Mouse (Mus musculus) left cerebral cortex, adult 11 months (tissue): ENCODE results near the gene Mdga1.

ENCODE experiments used
- DNase-seq: peaks from one replicate; pipeline ENCODE4 v3.0.0; 2022; ENCODE audit warnings: low spot score

The Mdga1 gene

DNA sequence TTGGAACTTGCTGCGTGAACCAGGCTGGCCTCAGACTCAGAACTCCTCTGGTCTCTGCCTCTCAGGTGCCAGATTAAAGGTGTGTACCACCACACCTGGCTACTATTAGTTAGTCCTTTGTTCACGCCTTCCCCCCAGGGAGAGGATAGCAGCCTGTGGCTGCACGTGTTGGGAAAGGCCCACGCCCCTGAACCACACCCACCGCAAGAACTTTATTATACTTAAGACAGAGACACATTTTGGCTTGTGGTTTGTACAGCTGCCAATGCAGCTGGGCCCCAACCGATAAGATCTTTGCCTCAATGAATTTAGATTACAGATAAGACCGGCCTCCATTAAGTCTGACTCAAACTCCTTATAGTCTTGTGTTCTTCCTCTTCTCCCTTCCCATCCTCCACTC, 10.0 kb upstream of the Mdga1 start:
- DNase-seq, result no peak

DNA sequence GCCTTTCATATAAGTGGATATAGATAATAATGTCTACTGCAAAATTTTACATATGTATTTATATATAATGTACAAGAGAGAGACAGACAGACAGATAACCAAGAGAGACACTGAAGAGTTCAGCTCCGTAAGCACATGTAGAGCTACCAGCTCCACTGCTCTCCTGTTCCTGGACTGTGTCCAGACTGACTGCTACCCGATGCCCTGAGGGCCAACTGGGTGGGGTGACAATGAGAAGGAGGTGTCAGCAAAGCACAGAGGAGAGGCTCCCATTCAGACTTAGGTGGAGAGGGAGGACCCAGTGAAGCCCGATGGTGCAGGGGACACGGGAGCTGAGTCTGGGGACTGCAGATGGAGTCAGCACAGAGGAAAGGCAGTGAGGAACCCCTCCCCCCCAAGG, 9.1 kb upstream of the Mdga1 start:
- DNase-seq, result no peak

DNA sequence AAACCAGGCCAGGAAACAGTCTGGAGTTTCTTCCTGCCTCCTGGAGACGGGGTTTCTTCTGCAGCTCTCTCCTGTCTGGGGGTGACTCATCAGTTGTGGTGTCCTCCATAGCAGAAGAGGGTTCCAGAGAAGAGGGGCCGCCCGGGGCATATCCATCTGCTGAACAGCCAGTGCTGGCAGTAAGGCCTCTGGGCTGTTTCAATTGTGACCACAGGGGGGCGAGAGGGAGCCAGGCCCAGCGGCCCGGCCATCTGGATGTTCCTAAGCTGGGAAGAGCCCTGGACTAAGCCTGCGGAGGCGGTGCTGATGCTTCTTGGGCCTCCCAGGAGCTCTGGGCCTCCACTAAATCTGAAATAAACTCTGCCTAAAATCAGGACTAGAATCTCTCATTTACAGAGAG, 5.8 kb upstream of the Mdga1 start:
- peak; percentile 71 for DNase-seq

DNA sequence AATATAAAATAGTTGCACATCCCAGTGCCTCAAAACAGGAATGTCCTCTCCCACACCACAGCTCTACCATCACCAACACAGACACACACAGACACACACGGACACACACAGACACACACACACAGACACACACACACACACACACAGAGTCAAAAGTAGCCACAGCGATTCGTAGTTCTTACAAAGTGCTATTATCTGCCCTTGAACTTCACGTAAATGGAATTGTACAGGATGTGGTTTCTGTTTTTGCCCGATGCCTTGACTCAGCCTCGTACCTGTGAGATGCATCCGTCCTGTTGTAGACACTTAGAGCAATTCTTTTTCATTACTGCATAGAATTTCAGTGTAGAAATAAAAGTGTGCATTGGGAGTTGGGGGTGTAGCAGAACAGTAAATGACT, 3.3 kb upstream of the Mdga1 start:
- DNase-seq, result no peak

DNA sequence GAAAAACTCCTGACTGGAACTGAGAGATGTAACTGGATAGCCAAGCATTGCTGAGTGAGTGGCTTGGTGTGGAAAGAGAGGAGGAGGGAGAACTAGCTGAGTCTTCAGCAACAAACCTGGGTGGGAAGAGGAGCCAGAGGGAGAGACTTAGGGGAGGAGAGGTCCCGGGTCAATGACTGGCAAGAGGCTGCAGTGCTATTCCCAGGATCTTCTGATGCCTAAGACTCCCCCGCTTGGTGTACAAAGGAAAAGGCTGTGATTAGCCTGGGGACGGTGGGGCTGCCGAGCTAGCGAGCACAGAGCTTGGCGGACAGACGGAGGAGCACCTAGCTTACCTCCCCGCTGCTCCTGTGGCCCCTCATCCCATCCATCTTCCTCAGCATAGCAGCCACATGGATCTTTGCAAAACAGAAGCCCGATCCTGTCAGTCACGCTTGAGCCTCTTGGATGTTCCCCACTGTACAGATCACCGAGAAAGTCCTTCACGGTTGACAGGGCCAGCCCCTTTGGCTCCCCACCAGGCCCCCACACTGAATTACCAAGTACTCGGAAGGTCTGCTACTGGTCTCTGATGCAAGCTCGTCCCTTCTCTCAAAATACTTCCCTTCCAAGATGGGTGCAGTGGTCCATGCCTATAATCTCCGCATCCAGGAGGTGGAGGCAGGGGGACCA, 2.0 kb upstream of the Mdga1 start:
- no peak for DNase-seq

DNA sequence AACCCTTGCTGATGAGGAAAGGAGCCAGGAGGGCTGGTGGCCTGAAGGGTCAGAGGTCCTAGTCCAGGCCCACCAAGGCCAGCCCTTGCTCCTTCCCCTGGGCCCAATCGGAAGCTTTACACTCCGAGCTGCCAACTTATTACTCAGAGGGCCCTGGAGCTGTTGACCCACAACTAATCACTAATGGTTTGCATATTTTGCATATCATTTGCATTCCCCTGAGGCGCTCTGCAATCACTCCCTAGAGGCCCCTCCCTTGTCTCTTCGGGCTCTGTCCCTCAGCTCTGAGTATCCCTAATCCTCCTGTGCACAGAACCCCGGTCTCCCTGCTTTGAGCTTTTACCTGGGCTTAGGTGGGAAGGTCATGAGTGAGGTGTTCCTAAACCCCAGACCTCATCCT, 4.4 kb downstream of the Mdga1 start:
- no peak for DNase-seq

DNA sequence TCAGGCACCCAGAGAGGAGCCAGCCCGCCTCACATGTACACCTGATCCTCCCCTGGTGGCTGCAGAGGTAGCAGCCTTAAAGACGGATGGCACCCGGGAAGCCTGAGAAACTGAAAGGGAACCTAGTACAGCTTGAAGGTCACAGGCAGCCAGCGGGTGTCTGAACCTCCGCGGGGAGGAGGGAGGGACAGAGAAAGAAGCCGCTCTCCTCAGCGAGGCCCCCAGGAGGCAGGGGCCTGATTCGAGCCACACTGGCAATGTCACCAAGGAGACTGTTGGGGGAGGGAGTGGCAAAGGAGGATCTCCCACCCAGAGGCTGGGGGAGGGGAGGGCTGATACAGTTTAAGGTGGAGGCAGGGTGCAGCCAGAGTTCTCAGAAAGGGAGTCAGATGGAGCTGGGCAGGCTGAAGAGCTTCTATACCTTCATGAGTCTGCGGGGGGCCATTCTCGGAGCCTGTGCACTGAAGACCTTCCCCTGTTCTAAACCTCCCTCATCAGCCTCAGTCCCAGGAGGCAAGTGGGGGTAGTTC, 6.1 kb downstream of the Mdga1 start:
- no peak for DNase-seq

DNA sequence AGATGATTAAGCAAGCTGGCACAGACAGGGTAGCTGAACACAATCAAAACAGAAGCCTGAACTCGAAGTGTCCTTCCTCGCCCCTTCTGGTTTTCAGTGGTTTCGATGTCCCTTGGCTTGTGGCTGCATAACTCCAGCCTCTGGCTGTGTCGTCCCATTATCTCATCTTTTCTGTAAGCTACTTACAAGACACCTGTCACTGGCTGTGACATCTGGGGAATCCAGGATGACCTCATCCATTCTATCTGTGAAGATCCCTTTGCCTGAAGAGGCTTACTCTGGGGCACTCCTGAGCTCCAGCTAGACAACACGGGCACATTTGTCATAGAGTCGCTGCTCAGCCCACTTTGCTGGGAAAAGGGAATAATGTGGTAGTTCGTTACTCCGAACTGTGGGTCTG, 14.0 kb downstream of the Mdga1 start:
- no peak for DNase-seq

DNA sequence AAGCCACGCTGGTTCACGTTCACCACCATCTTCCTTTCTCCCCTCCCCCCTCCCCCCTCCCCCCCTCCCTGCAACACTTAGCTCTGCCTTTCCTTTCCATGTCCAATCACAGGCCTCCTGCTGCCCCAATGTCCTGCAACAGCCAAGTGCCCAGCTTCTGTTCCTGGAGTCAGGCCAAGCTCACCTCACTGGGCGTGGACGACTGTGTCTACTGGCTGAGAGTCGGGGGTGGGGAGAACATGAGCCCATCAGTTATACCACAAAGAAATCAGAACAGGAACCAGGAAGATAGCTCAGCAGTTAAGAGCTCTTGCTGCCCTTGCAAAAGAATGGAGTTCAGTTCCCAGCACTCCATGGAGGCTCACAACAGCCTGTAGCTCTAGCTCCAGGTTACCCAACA, 15.6 kb downstream of the Mdga1 start:
- DNase-seq, result no peak

DNA sequence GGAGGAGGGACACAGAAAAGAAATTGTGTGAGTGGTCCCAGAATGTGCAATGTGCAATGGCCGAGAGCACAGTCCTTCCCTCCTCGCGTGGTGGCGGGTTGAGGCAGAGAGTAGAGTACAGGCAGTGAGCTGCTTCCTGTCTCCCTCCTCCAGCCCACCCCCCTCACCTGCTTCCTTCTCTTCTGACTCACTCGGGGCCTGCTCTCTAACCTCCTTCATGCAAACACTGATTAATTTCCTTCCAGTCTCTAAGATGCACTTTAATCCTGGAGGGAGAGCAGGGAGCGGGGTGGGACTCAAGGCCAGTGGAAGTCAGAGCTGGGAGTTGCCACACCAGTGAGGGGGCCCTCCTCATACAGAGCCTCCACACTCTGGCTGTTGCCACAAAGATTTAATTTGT, 18.8 kb downstream of the Mdga1 start:
- DNase-seq, result no peak

DNA sequence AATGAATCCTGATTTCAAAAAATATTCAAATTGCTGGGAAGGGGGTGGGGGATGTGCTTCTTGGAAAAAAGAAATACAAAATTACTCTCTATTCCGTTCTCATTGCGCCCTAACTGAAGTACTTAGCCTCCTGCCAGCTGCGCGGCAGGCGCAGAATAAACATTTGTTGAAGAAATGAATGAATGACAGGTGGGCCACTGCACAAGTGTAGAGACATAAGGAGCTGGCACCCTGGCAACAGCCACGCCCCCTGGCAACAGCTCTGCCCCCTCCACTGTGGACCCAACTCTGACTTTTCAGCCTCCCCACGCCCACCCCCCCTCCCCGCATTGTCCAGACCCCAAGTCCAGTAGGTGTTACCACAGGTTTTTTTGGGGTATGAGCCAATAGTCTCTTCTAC, 19.3 kb downstream of the Mdga1 start:
- DNase-seq, result no peak

DNA sequence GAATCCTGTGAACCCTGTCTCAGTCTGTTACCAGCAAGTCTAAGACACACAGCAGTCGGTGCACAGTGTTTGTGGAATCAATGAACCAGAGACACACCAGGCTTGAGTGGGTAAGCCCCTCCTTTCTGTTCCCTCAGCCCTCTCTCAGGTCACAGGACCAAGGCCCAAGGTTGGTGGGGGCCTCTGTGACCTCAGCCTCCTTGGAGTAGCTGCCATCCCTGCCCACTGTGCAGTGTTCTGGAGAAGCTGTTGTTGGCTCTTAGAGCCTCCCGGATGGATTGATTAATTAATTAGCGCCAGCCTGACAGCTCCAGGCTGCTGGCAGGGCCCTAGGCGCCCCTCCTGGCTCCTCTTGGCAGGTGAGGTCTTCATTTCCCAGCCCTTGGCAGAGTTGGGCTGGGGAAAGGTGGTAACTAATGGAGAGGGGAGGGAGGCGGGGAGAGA, 22.6 kb downstream of the Mdga1 start:
- DNase-seq, result no peak

DNA sequence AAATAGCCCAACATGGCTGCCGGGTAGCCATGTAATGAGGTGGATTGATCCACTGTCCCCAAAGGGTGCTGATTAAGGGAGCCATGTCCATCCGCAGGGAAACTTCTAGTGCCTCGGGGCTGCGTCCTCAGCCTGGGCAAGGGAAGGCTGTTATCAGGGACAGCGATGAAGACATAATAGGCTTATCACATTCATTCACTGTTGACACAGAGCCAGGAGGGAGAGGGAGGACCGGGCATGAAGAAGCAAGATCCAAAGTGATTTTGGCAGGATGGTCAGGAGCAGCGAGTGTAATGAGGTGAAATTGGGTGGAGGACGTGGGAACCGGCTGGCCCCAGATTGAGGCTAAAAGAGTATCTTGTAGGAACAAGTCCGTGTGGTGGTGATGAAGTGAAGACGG, 25.5 kb downstream of the Mdga1 start:
- no peak for DNase-seq

DNA sequence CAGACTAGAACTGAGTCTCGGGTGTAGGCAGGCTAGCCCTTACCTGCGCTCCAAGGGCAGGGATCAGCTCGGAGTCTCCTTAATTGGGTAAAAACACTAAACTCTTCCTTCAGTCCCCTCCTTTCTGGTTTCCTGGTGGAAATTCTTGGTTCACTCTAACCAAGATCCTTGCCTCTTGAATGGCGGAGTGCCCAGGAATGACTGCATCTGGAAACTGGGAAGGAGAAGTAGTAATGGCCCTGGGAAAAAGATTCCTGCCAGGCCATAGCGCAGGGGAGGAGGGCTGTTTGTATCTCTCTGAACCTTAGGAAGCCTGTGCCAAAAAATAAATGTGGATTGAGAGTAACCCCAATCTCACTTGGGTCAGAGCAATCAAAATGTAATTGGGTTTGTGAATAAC, 30.9 kb downstream of the Mdga1 start:
- no peak for DNase-seq

DNA sequence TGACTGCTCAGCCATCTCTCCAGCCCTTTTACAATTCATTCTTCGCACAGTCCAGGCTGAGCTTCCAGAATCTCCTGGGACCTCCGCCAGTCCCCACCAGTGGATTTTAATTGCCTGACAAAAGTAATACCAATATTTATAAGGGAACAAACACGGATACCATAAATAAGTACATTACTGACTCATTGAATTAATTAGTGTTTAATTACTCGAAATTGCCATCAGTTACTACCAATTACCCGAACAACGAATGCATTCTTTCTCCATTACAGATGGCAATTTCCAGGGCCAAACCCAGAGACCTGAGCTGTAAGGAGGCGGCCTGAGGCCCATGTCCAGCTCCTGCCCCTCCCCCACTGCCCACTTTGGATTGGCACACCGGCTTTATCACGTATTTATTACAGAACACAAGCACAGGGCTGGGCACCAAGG, 32.5 kb downstream of the Mdga1 start:
- no peak for DNase-seq

DNA sequence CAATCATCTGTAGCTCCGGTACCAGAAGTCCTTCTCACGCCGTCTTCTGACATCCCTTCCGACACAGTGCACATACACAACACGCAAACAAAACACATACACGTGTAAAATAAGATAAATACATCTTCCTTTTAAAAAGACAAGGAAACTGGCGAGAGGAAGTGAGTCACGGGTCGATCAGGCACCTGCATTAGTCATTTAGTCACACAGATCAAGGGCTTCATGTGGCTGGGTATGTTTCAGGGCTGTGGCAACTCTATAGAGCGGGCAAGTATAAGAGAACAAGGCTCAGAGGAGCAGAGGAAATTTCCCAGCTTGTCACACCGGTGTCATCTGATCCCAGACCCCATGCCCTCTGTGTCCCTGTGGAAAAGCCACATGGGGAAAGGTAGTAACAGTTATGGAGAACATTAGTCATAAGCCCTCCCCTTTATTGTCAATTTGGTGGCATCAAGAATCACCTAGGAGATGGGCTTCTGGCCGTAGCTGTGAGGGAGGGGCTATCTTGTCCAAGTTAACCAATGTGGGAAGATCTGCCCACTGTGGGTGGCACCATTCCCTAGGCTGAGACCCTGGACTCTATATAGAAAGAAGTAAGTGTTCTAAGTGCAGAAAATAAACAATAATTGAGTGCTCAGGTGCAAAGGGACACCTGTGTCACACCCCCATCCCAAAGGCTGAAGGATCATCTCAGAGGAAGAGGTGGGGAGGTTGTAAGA, 35.6 kb downstream of the Mdga1 start:
- DNase-seq, result no peak

DNA sequence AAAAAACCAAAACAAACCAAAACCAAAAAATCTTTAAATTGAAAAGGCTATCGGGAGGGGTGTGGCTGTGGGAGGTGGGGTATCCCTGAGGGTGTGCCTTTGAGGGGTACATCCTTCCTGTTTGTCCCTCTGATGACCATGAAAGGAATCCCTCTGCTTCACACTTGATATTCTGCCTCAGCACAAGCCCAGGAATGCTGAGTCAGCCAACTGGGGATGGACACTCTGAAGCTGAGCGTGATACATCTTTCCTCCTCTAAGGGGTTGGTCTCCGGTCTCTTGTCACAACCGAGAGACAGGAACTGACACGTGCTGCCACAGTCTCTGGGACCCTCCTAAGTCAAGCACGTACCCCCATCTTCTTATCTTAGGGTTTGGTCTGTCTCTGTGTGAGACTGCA, 37.1 kb downstream of the Mdga1 start:
- no peak for DNase-seq

DNA sequence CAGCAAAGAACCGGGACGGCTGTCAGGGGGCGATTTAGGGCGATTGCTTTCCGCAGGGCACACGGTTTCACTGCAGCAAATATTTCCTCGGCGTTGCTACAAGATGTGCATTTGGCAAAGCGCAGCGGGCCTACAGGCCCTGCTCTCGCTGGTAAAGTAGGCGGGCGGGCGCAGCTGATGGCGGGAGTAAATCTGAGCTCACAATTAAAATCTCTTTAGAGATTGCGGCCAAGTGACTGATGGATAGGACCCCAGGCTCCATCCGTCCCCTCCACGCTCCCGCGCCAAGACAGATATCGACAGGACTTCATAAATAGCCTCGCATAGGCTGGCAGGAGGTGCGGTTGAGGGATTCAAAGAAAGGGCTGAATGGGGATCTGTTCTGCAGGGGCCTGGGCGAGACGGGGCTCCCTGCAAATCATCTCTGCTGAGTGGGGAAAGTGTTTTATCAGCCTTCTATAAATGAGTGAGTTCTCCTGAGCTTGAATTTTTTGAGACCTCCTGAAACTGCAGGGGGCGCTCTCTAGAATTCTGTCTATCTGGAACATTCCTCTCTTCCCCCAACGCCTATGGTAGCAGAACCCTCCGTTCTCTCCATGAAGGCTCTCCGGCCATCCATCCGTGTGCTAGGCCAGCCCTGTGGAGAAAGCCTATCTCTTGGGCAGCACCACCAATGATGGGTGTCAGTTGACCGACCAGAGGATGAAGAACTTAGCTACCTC, 38.5 kb downstream of the Mdga1 start:
- no peak for DNase-seq

DNA sequence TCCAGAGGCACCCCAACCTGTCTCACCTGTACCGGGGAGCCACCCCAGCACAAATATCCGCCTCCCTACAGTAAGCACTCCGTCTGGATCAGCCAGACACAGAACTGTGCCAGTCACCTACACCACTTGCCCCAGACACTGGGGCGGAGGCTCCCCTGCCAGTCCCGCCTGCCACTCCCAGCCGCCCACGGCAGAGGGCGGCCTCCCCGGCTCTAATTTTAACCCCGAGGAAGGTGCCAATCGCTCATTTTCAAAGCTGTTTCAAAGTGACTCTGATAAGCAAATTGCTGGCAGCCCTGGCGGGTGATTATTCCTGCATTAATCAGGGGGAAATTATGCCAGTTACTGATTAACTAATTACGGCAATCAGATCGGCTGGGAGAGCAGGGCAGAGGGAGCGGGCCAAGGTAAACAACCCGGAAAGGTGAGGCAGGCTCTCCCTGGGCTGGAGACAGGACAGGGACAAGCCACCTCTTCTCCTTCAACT, 41.1 kb downstream of the Mdga1 start:
- no peak for DNase-seq

DNA sequence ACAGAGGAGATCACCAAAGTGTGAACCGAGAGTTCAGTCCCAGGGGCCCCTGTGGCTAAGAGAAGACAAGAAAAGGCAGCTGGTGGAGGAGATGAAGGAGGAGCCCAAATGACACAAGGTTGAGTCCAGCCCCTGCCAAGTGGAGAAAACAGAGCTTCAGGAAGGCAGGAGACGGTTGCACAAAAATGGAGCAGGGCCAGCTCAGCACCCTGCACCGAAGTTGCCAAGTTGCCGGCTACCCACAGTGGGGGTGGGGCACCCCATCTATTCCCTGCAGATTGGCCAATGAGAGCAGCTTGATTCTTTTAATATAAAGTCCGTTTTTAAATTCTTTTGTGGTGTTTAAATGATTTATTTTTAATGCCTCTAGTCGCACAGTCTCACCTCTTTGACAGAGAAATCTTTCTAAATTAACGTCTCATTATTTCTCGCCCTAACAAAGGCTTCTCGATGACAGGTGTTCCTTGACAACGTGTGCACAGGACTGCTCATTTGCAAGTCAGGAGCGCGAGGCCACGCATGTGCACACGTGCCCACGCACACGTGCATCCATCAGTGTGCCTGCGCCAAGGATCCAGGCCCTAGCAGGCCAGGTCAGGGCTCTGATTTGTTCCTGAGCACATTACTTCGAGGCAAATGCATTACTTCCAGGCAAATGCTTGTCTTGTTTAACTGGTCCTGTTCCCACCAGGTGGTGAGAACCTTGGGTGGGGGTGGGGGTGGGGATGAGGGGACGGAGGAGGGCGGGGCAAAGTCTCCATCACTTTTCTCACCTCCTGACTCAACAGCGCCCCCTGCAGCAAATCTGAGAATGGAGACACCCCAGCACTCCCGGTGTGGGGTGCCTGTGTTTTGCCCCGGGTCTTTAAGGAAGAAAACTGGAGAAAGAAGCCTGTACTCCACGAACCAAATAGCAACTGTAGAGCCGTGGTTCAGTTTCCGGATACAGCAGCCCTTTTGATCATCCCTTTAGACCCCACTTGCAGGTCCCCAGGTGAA, 44.0 kb downstream of the Mdga1 start:
- no peak for DNase-seq

DNA sequence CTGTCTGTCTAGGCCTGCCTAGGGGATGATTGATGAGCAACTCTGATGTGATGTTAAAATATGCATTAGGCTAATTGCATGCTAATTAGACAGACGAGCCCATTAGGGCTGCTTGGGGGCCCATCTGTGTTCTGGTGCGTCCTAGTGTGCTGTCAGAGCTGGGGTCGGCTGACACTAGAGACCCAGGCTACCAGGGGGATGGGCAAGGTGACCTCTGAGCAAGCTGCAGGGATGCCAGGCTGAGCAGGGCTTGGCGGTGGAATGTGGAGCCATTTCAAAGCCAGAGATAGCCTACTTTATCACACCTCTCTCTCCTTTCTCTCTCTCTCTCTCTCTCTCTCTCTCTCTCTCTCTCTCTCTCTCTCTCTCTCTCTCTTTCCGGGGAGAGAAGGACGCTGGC, 49.8 kb downstream of the Mdga1 start:
- no peak for DNase-seq

DNA sequence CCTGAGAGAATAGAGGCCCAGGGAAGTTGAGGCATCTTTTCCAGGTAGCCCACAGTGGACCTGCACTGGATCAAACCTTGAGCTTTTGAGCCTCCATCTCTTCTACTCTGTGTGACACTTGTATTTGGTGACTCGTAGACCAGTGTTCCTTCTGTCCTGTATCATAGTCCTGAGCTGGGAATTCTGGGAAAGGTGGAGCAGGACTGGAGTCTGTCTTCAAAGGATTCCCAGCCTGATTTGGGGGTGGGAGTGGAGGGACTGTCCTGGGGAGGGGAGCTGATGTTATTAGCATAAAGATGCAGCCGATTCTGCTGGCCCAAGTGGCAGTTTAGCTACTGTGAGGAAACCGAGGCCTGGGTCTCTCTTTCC, 50.4 kb downstream of the Mdga1 start:
- DNase-seq, result no peak
